Mouse (Mus musculus) ZHBTc4 (cell line): ENCODE results near the gene Camk2b.
A peak's percentile ranks its signal among the peaks of the same experiment; 100 is the strongest.

Experiments used
- DNase-seq: peaks from one replicate; pipeline ENCODE4 v3.0.0-alpha.2; 2011; ENCODE audit warnings: low read depth, low spot score

Gene Camk2b

GRCm38 (mm10) chr11:6066176-6066575 lies at the start of gene Camk2b:
Camk2b (minus strand) TSS chr11:6066362.
- peak; percentile 26 for DNase-seq

GRCm38 (mm10) chr11:6111734-6112484 lies 45.7 kb upstream of the Camk2b start:
- DNase-seq = no peak

GRCm38 (mm10) chr11:6109990-6110389 lies 43.8 kb upstream of the Camk2b start:
- no peak for DNase-seq

GRCm38 (mm10) chr11:6108296-6108695 lies 42.1 kb upstream of the Camk2b start:
- no peak for DNase-seq

GRCm38 (mm10) chr11:6107722-6108121 lies 41.6 kb upstream of the Camk2b start:
- DNase-seq = no peak

GRCm38 (mm10) chr11:6104734-6105133 lies 38.6 kb upstream of the Camk2b start:
- no peak for DNase-seq

GRCm38 (mm10) chr11:6096637-6097036 lies 30.5 kb upstream of the Camk2b start:
- peak; percentile 33 for DNase-seq

- no peak for DNase-seq
Measured at GRCm38 (mm10) chr11:6086991-6087390, 20.8 kb upstream of the Camk2b start.

GRCm38 (mm10) chr11:6078737-6079136 lies 12.6 kb upstream of the Camk2b start:
- DNase-seq = no peak

GRCm38 (mm10) chr11:6075618-6076066 lies 9.5 kb upstream of the Camk2b start:
- no peak for DNase-seq

GRCm38 (mm10) chr11:6068181-6068957 lies 2.2 kb upstream of the Camk2b start:
- peak; percentile 62 for DNase-seq

- DNase-seq = peak; percentile 79
Measured at GRCm38 (mm10) chr11:6067160-6067559, 998 bp upstream of the Camk2b start.

- DNase-seq = peak; percentile 62
Measured at GRCm38 (mm10) chr11:6065551-6066121, 526 bp downstream of the Camk2b start.

- DNase-seq = peak; percentile 55
Measured at GRCm38 (mm10) chr11:6065046-6065521, 1.1 kb downstream of the Camk2b start.

GRCm38 (mm10) chr11:6064215-6065045 lies 1.7 kb downstream of the Camk2b start:
- no peak for DNase-seq

GRCm38 (mm10) chr11:6063501-6064214 lies 2.5 kb downstream of the Camk2b start:
- DNase-seq = no peak

GRCm38 (mm10) chr11:6063065-6063464 lies 3.1 kb downstream of the Camk2b start:
- DNase-seq = no peak

GRCm38 (mm10) chr11:6062329-6062728 lies 3.8 kb downstream of the Camk2b start:
- DNase-seq = no peak

GRCm38 (mm10) chr11:6061891-6062290 lies 4.3 kb downstream of the Camk2b start:
- no peak for DNase-seq

- no peak for DNase-seq
Measured at GRCm38 (mm10) chr11:6059162-6059561, 7.0 kb downstream of the Camk2b start.

GRCm38 (mm10) chr11:6053386-6053785 lies 12.8 kb downstream of the Camk2b start:
- no peak for DNase-seq
